Mouse (Mus musculus) C2C12 (cell line): ENCODE measurements around the gene Tacc2. TPM values are rescaled to one million over a fixed set of nuclear protein-coding genes. Genes with fewer than 3 reads are reported as not detected.

Experiments used
- H3K27me3 ChIP-seq: one replicate; pipeline ENCODE4 v1.6.1; 2011; ENCODE audit not compliant: control insufficient read depth, insufficient read depth, insufficient read length
- H3K36me3 ChIP-seq: one replicate; pipeline ENCODE4 v1.6.1; 2011; ENCODE audit not compliant: control insufficient read depth, insufficient read depth
- H3K4me3 ChIP-seq: one replicate; pipeline ENCODE4 v1.5.1; 2011; ENCODE audit warnings: mild to moderate bottlenecking, control low read depth; ENCODE audit not compliant: poor library complexity, insufficient read depth, severe bottlenecking
- H3K79me2 ChIP-seq: one replicate; pipeline ENCODE4 v1.6.1; 2011; ENCODE audit not compliant: control insufficient read depth, insufficient read depth
- H3K79me3 ChIP-seq: one replicate; pipeline ENCODE4 v1.6.1; 2011; ENCODE audit warnings: low read depth, control low read depth
- H3ac ChIP-seq: one replicate; pipeline ENCODE3; 2011; ENCODE audit warnings: low read depth; ENCODE audit not compliant: control insufficient read depth, insufficient read length
- CEBPB ChIP-seq: IDR thresholded peaks from one replicate; pipeline ENCODE4 v1.6.1; 2011; ENCODE audit warnings: low read depth, mild to moderate bottlenecking, control low read depth, moderate library complexity
- CTCF ChIP-seq: IDR thresholded peaks from one replicate; pipeline ENCODE4 v1.5.1; 2011; ENCODE audit not compliant: control insufficient read depth, insufficient read depth, insufficient read length
- FOSL1 ChIP-seq: IDR thresholded peaks from one replicate; pipeline ENCODE4 v1.8.0; 2011; ENCODE audit warnings: mild to moderate bottlenecking, low read length; ENCODE audit not compliant: poor library complexity, insufficient read depth, severe bottlenecking
- MAX ChIP-seq: IDR thresholded peaks from one replicate; pipeline ENCODE4 v1.6.1; 2011; ENCODE audit warnings: mild to moderate bottlenecking, control low read depth
- MYOD1 ChIP-seq: IDR thresholded peaks from one replicate; pipeline ENCODE4 v1.6.1; 2011; ENCODE audit warnings: low read depth; ENCODE audit not compliant: control insufficient read depth, insufficient read length
- MYOG ChIP-seq: IDR thresholded peaks from one replicate; pipeline ENCODE4 v1.6.1; 2011; ENCODE audit not compliant: control insufficient read depth, insufficient read length; ENCODE audit errors: extremely low read depth
- USF1 ChIP-seq: IDR thresholded peaks from one replicate; pipeline ENCODE4 v1.6.1; 2011; ENCODE audit warnings: low read depth, mild to moderate bottlenecking, control low read depth, moderate library complexity
- polyA plus RNA-seq: library from polyadenylated mRNA; unstranded; fragments of >200 nt; fragmentation: generic; extraction: Trizol; gene quantifications from one replicate; pipeline ENCODE4 v1.2.1, GENCODE M21; 2012; ENCODE audit warnings: missing spikeins

The Tacc2 gene
- polyA plus RNA-seq, 1 experiment = 44.8 TPM

GRCm38 (mm10) chr7:130547635-130548175, 29.5 kb upstream of the Tacc2 start:
- Histone ChIP-seq H3ac (no peak overlapping the region), H3K79me3 (peaks cover 28% of the 10 kb centered on the region), H3K27me3 (no peaks in the 10 kb centered on the region), H3K36me3 (peaks cover 10% of the 10 kb centered on the region), H3K4me3 (no peak overlapping the region), H3K79me2 (peaks cover 42% of the 10 kb centered on the region)
- TF ChIP-seq CEBPB (no peak), MYOD1 (no peak), CTCF (no peak), FOSL1 (no peak), MYOG (no peak), MAX (no peak), USF1 (no peak)

GRCm38 (mm10) chr7:130552780-130553179, 24.5 kb upstream of the Tacc2 start:
- Histone ChIP-seq H3ac (no peak overlapping the region), H3K79me2 (no peaks in the 10 kb centered on the region), H3K4me3 (no peak overlapping the region), H3K27me3 (no peaks in the 10 kb centered on the region), H3K79me3 (no peaks in the 10 kb centered on the region), H3K36me3 (no peaks in the 10 kb centered on the region)
- no peak for TF ChIP-seq MYOD1
- TF ChIP-seq FOSL1 = no peak
- TF ChIP-seq CTCF = no peak
- TF ChIP-seq CEBPB = no peak
- TF ChIP-seq MYOG = no peak
- TF ChIP-seq MAX = no peak
- TF ChIP-seq USF1 = no peak

- Histone ChIP-seq H3K27me3 (no peaks in the 10 kb centered on the region), H3ac (no peak overlapping the region), H3K79me2 (no peaks in the 10 kb centered on the region), H3K79me3 (no peaks in the 10 kb centered on the region), H3K4me3 (no peak overlapping the region), H3K36me3 (no peaks in the 10 kb centered on the region)
- TF ChIP-seq CTCF (no peak), MAX (no peak), MYOG (no peak), MYOD1 (no peak), USF1 (no peak), CEBPB (no peak), FOSL1 (no peak)
Observed at GRCm38 (mm10) chr7:130553321-130553720, 23.9 kb upstream of the Tacc2 start.

GRCm38 (mm10) chr7:130555597-130555996, 21.6 kb upstream of the Tacc2 start:
- H3ac ChIP-seq = no peak overlapping the region
- no peaks in the 10 kb centered on the region for H3K27me3 ChIP-seq
- no peaks in the 10 kb centered on the region for H3K79me3 ChIP-seq
- TF ChIP-seq CEBPB (no peak), FOSL1 (no peak), CTCF (no peak), USF1 (no peak), MAX (no peak), MYOD1 (no peak), MYOG (no peak)
- H3K36me3 ChIP-seq = no peaks in the 10 kb centered on the region
- H3K79me2 ChIP-seq = no peaks in the 10 kb centered on the region
- no peak overlapping the region for H3K4me3 ChIP-seq

- H3ac ChIP-seq = no peak overlapping the region
- H3K36me3 ChIP-seq = no peaks in the 10 kb centered on the region
- H3K79me2 ChIP-seq = no peaks in the 10 kb centered on the region
- no peaks in the 10 kb centered on the region for H3K79me3 ChIP-seq
- H3K27me3 ChIP-seq = no peaks in the 10 kb centered on the region
- no peak overlapping the region for H3K4me3 ChIP-seq
- TF ChIP-seq MAX (no peak), USF1 (no peak), CTCF (no peak), FOSL1 (no peak), CEBPB (no peak), MYOG (no peak), MYOD1 (no peak)
Observed at GRCm38 (mm10) chr7:130558592-130558991, 18.6 kb upstream of the Tacc2 start.

- H3K27me3 ChIP-seq = no peaks in the 10 kb centered on the region
- H3K36me3 ChIP-seq = no peaks in the 10 kb centered on the region
- TF ChIP-seq CTCF (no peak), MYOG (no peak), CEBPB (no peak), MYOD1 (no peak), USF1 (no peak), FOSL1 (no peak), MAX (no peak)
Observed at GRCm38 (mm10) chr7:130560933-130561332, 16.3 kb upstream of the Tacc2 start.

More at GRCm38 (mm10) chr7:130560933-130561332, 16.3 kb upstream of the Tacc2 start:
- no peak overlapping the region for H3K4me3 ChIP-seq
- no peaks in the 10 kb centered on the region for H3K79me2 ChIP-seq
- no peaks in the 10 kb centered on the region for H3K79me3 ChIP-seq
- no peak overlapping the region for H3ac ChIP-seq
